Mouse (Mus musculus) neural tube, embryonic 13.5 days (tissue): ENCODE results near the gene Slc35g3. TPM values are rescaled to one million over a fixed set of nuclear protein-coding genes. Genes with fewer than 3 reads are reported as not detected.

Source experiments
- polyA plus RNA-seq: library from polyadenylated mRNA; unstranded; fragments of >200 nt; fragmentation: Nextera tagmentation; extraction: Ambion mirVana; gene quantifications from 2 replicates; pipeline ENCODE4 v1.2.1, GENCODE M21; 2015

Slc35g3 gene
- polyA plus RNA-seq, 1 experiment from 2014 or later = 0.13 TPM

Other genes with a start within 250 kb of the Slc35g3 start
- 2.2 and 2.7 TPM in 2 replicates for gene Dnah2, start 212.9 kb downstream of the Slc35g3 start, polyA plus RNA-seq
- 68.1 and 72.0 TPM in 2 replicates for gene Efnb3, start 201.8 kb downstream of the Slc35g3 start, polyA plus RNA-seq
- gene Wrap53, start 181.7 kb downstream of the Slc35g3 start, polyA plus RNA-seq = 18.1 and 19.7 TPM in 2 replicates
- 76.0 and 77.6 TPM in 2 replicates for gene Trp53, start 181.6 kb downstream of the Slc35g3 start, polyA plus RNA-seq
- 29.5 and 30.4 TPM in 2 replicates for gene Atp1b2, start 156.0 kb downstream of the Slc35g3 start, polyA plus RNA-seq
- not detected in 2 replicates for gene Shbg, start 144.1 kb downstream of the Slc35g3 start, polyA plus RNA-seq
- gene Sat2, start 139.9 kb downstream of the Slc35g3 start, polyA plus RNA-seq = 22.6 and 27.5 TPM in 2 replicates
- gene Fxr2, start 129.0 kb downstream of the Slc35g3 start, polyA plus RNA-seq = 45.3 and 55.1 TPM in 2 replicates
- gene Sox15, start 106.7 kb downstream of the Slc35g3 start, polyA plus RNA-seq = not detected in 2 replicates
- 83.2 and 92.1 TPM in 2 replicates for gene Mpdu1, start 99.3 kb downstream of the Slc35g3 start, polyA plus RNA-seq
- gene Cd68, start 95.8 kb downstream of the Slc35g3 start, polyA plus RNA-seq = 9.8 and 11.3 TPM in 2 replicates
- gene Eif4a1, start 89.5 kb downstream of the Slc35g3 start, polyA plus RNA-seq = 525 and 528 TPM in 2 replicates
- 99.8 and 105 TPM in 2 replicates for gene Senp3, start 79.9 kb downstream of the Slc35g3 start, polyA plus RNA-seq
- gene Tnfsf13, start 76.2 kb downstream of the Slc35g3 start, polyA plus RNA-seq = 0.74 and 0.77 TPM in 2 replicates
- gene Tnfsf12, start 66.1 kb downstream of the Slc35g3 start, polyA plus RNA-seq = 3.3 and 3.5 TPM in 2 replicates
- 1.4 and 1.8 TPM in 2 replicates for gene Tnfsfm13, start 65.9 kb downstream of the Slc35g3 start, polyA plus RNA-seq
- gene Polr2a, start 3.3 kb downstream of the Slc35g3 start, polyA plus RNA-seq = 22.9 and 27.2 TPM in 2 replicates
- 2.5 and 2.9 TPM in 2 replicates for gene Zbtb4, start 3.9 kb upstream of the Slc35g3 start, polyA plus RNA-seq
- gene Chrnb1, start 34.0 kb upstream of the Slc35g3 start, polyA plus RNA-seq = 2.4 and 4.5 TPM in 2 replicates
- 6.8 and 8.9 TPM in 2 replicates for gene Fgf11, start 39.9 kb upstream of the Slc35g3 start, polyA plus RNA-seq
- gene Tmem102, start 43.7 kb upstream of the Slc35g3 start, polyA plus RNA-seq = 0.74 and 1.4 TPM in 2 replicates
- gene Gm39566, start 53.3 kb upstream of the Slc35g3 start, polyA plus RNA-seq = not detected in 2 replicates
- gene Spem2, start 56.5 kb upstream of the Slc35g3 start, polyA plus RNA-seq = not detected in 2 replicates
- gene Spem1, start 60.2 kb upstream of the Slc35g3 start, polyA plus RNA-seq = 0.43 and 0.98 TPM in 2 replicates
- gene Nlgn2, start 75.8 kb upstream of the Slc35g3 start, polyA plus RNA-seq = 17.1 and 18.1 TPM in 2 replicates
- 321 and 416 TPM in 2 replicates for gene Tmem256, start 76.5 kb upstream of the Slc35g3 start, polyA plus RNA-seq
- 62.5 and 65.6 TPM in 2 replicates for gene Plscr3, start 84.4 kb upstream of the Slc35g3 start, polyA plus RNA-seq
- 0.29 and 0.51 TPM in 2 replicates for gene Tnk1, start 96.8 kb upstream of the Slc35g3 start, polyA plus RNA-seq
- not detected in 2 replicates for gene Tmem95, start 116.0 kb upstream of the Slc35g3 start, polyA plus RNA-seq
- gene Kctd11, start 119.4 kb upstream of the Slc35g3 start, polyA plus RNA-seq = 2.0 and 3.3 TPM in 2 replicates
- 0.28 and 0.80 TPM in 2 replicates for gene Acap1, start 133.6 kb upstream of the Slc35g3 start, polyA plus RNA-seq
- 10.9 and 11.7 TPM in 2 replicates for gene 2810408A11Rik, start 139.0 kb upstream of the Slc35g3 start, polyA plus RNA-seq
- gene Neurl4, start 139.1 kb upstream of the Slc35g3 start, polyA plus RNA-seq = 13.8 and 20.5 TPM in 2 replicates
- gene Gps2, start 151.9 kb upstream of the Slc35g3 start, polyA plus RNA-seq = 60.4 and 76.5 TPM in 2 replicates
- 1,157 and 1,178 TPM in 2 replicates for gene Eif5a, start 160.0 kb upstream of the Slc35g3 start, polyA plus RNA-seq
- gene Ybx2, start 173.8 kb upstream of the Slc35g3 start, polyA plus RNA-seq = 4.7 and 5.0 TPM in 2 replicates
- 3.6 and 6.4 TPM in 2 replicates for gene Slc2a4, start 186.2 kb upstream of the Slc35g3 start, polyA plus RNA-seq
- 0.33 and 1.7 TPM in 2 replicates for gene Cldn7, start 202.8 kb upstream of the Slc35g3 start, polyA plus RNA-seq
- 21.5 and 22.5 TPM in 2 replicates for gene Ctdnep1, start 219.2 kb upstream of the Slc35g3 start, polyA plus RNA-seq
- 160 and 162 TPM in 2 replicates for gene Elp5, start 220.5 kb upstream of the Slc35g3 start, polyA plus RNA-seq
- 679 and 746 TPM in 2 replicates for gene Gabarap, start 229.2 kb upstream of the Slc35g3 start, polyA plus RNA-seq
- 74.2 and 76.3 TPM in 2 replicates for gene Phf23, start 233.8 kb upstream of the Slc35g3 start, polyA plus RNA-seq
- 26.7 and 28.8 TPM in 2 replicates for gene Dvl2, start 238.6 kb upstream of the Slc35g3 start, polyA plus RNA-seq